Mouse (Mus musculus) kidney, postnatal 0 days (tissue): ENCODE measurements around the gene Pmm1. TPM values are rescaled to one million over a fixed set of nuclear protein-coding genes. Genes with fewer than 3 reads are reported as not detected.

Experiments
- ATAC-seq: fragments of 200-750 bp; cut with Nextera tagmentation; replicated peaks from 2 replicates; pipeline ENCODE4 v1.8.0; 2017; ENCODE audit warnings: low read depth, moderate number of reproducible peaks, moderate TSS enrichment, moderate library complexity; ENCODE audit not compliant: low FRiP score
- DNase-seq: peaks from one replicate; pipeline ENCODE4 v3.0.0-alpha.2; 2016; ENCODE audit warnings: low spot score
- H3K27ac ChIP-seq: fragments of 300-500 bp; sonication (generic); 2 replicates; pipeline ENCODE4 v1.5.1; 2014; ENCODE audit warnings: mild to moderate bottlenecking
- H3K27me3 ChIP-seq: fragments of 300-500 bp; sonication (generic); 2 replicates; pipeline ENCODE4 v1.6.1; 2014; ENCODE audit warnings: low read length, mixed read lengths; ENCODE audit not compliant: insufficient read depth
- H3K36me3 ChIP-seq: fragments of 300-500 bp; sonication (generic); 2 replicates; pipeline ENCODE4 v1.6.1; 2014; ENCODE audit warnings: low read length, mixed read lengths; ENCODE audit not compliant: insufficient read depth
- H3K4me1 ChIP-seq: fragments of 300-500 bp; sonication (generic); replicated peaks from 2 replicates; pipeline ENCODE4 v1.6.1; 2014; ENCODE audit warnings: antibody characterized with exemption, low read length, mixed read lengths; ENCODE audit not compliant: insufficient read depth
- H3K4me2 ChIP-seq: fragments of 300-500 bp; sonication (generic); 2 replicates; pipeline ENCODE4 v1.6.1; 2014; ENCODE audit warnings: mild to moderate bottlenecking, low read length, moderate library complexity, mixed read lengths
- H3K4me3 ChIP-seq: fragments of 300-500 bp; sonication (generic); replicated peaks from 2 replicates; pipeline ENCODE4 v1.5.1; 2014; ENCODE audit warnings: low read depth, low read length
- H3K9ac ChIP-seq: fragments of 300-500 bp; sonication (generic); 2 replicates; pipeline ENCODE4 v1.6.1; 2014; ENCODE audit warnings: low read depth, low read length
- H3K9me3 ChIP-seq: fragments of 300-500 bp; sonication (generic); replicated peaks from 2 replicates; pipeline ENCODE4 v1.6.1; 2016; ENCODE audit warnings: low read length, inconsistent platforms, mixed read lengths
- CTCF ChIP-seq: IDR thresholded peaks from 2 replicates; pipeline ENCODE4 v1.5.1; 2016; ENCODE audit warnings: antibody characterized with exemption, low read depth, mild to moderate bottlenecking, moderate library complexity
- WGBS: fragments of 180-500 bp; shearing (Covaris S2); extraction: QIAGEN DNeasy Blood & Tissue Kit; methylation state at CpG from one replicate; pipeline ENCODE4 v1.1.7; 2014; 5-methylcytosine and 5-hydroxymethylcytosine counted together
- polyA plus RNA-seq: library from polyadenylated mRNA; unstranded; fragments of >200 nt; fragmentation: Nextera tagmentation; extraction: Ambion mirVana; gene quantifications from 2 replicates; pipeline ENCODE4 v1.2.1, GENCODE M21; 2015

The Pmm1 gene
- polyA plus RNA-seq, 1 experiment from 2014 or later, result 27.1 TPM

DNA sequence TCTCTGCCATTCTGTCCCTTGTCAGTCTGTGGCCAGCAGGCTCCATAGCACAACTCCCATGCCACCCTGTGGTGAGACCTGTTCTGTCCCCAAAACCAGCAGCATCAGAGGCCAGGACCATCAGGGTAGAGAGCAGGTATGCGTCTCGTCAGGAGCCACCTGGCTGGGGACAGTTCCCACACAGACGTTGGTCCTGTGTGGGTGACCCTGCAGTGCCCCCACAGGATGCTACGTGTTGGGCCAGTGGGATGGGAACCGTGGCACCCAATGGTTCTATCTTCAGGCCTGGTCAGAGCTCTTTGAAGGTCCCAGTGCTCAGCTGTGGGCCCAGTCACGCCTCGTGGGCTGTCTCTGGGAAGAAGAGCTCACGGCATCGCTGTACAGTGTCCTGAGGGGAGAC, 9.6 kb downstream of the Pmm1 start:
- no peaks in the 10 kb centered on the region for H3K4me1 ChIP-seq
- WGBS, result 78% methylated on average over 9 of the region's 9 CpGs
- H3K36me3 ChIP-seq, result peaks cover 23% of the 10 kb centered on the region; the same call in 1 of the 2 replicates
- H3K9ac ChIP-seq, result no peak overlapping the region
- H3K9me3 ChIP-seq, result no peaks in the 10 kb centered on the region
- no peak for TF ChIP-seq CTCF
- no peak for ATAC-seq
- H3K27me3 ChIP-seq, result no peaks in the 10 kb centered on the region
- no peak for DNase-seq
- H3K27ac ChIP-seq, result no peak overlapping the region
- H3K4me2 ChIP-seq, result no peak overlapping the region
- H3K4me3 ChIP-seq, result no peak overlapping the region

- Histone ChIP-seq H3K27ac (no peak overlapping the region), H3K36me3 (peaks cover 23% of the 10 kb centered on the region; the same call in 1 of the 2 replicates), H3K4me1 (no peaks in the 10 kb centered on the region), H3K27me3 (no peaks in the 10 kb centered on the region), H3K9ac (no peak overlapping the region), H3K9me3 (no peaks in the 10 kb centered on the region), H3K4me3 (no peak overlapping the region), H3K4me2 (no peak overlapping the region)
- ATAC-seq (no peak), DNase-seq (no peak)
- no peak for TF ChIP-seq CTCF
- 71% methylated on average over 5 of the region's 5 CpGs for WGBS
Observed at GRCm38 (mm10) chr15:81950716-81951115, 10.0 kb downstream of the Pmm1 start.

DNA sequence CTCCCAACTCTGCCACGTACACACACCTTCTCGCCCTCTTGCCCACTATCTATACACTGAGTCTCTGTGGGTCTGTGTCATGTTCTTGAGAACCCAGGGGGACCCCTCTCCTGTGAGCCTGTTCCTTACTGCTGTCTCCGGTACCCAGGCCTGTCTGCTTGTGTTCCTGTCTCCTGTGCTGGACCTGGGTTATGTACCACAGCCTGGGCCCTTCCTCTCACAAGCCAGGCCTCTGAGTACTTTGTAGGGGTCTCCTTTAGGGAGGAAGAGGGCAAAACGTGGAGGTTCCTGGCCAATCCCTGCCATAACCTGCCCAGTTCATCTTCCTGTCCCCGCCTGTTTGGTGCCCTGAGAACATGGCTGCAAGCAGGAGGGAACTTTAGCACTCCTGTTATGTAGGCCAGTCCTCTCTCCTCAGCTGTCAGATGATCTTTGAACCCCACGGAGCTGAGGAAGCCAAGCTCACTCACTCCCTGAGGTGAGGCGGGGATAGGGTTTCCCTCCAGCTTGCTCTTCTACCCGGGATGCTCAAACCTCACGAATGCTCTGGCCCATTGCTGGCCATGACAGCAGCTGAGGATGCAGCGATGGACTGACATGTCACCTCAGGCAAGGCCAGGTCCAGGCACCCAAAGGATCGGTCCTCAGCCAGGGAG, 11.1 kb downstream of the Pmm1 start:
- Histone ChIP-seq H3K4me2 (no peak overlapping the region), H3K4me1 (no peaks in the 10 kb centered on the region), H3K4me3 (no peak overlapping the region), H3K36me3 (peaks cover 13% of the 10 kb centered on the region; the same call in 1 of the 2 replicates), H3K27me3 (no peaks in the 10 kb centered on the region), H3K27ac (no peak overlapping the region), H3K9ac (no peak overlapping the region), H3K9me3 (no peaks in the 10 kb centered on the region)
- ATAC-seq, result 0 out of 2 replicates have a peak, but pooled peaks have one; percentile 45
- WGBS, result 54% methylated on average over 11 of the region's 11 CpGs
- no peak for TF ChIP-seq CTCF
- no peak for DNase-seq

GRCm38 (mm10) chr15:81949076-81949475, 11.7 kb downstream of the Pmm1 start:
- Histone ChIP-seq H3K4me3 (no peak overlapping the region), H3K4me1 (no peaks in the 10 kb centered on the region), H3K9me3 (no peaks in the 10 kb centered on the region), H3K27ac (no peak overlapping the region), H3K36me3 (peaks cover 13% of the 10 kb centered on the region; the same call in 1 of the 2 replicates), H3K9ac (no peak overlapping the region), H3K4me2 (no peak overlapping the region), H3K27me3 (no peaks in the 10 kb centered on the region)
- no peak for TF ChIP-seq CTCF
- DNase-seq, result no peak
- 73% methylated on average over 10 of the region's 10 CpGs for WGBS
- ATAC-seq, result no peak

GRCm38 (mm10) chr15:81943176-81943749, 17.5 kb downstream of the Pmm1 start:
- peak; percentile 42 for DNase-seq
- no peaks in the 10 kb centered on the region for H3K9me3 ChIP-seq
- H3K4me3 ChIP-seq, result no peak overlapping the region
- H3K9ac ChIP-seq, result no peak overlapping the region
- no peak overlapping the region for H3K4me2 ChIP-seq
- 0 out of 2 replicates have a peak, but pooled peaks cover 4% of the 10 kb centered on the region for H3K36me3 ChIP-seq
- no peaks in the 10 kb centered on the region; the same call in 1 of the 2 replicates for H3K4me1 ChIP-seq
- TF ChIP-seq CTCF, result no peak
- 16% methylated on average over 9 of the region's 9 CpGs for WGBS
- no peak overlapping the region for H3K27ac ChIP-seq
- peak; percentile 59 for ATAC-seq
- no peaks in the 10 kb centered on the region for H3K27me3 ChIP-seq

- Histone ChIP-seq H3K9ac (no peak overlapping the region), H3K36me3 (no peaks in the 10 kb centered on the region), H3K9me3 (no peaks in the 10 kb centered on the region), H3K4me1 (peaks cover 16% of the 10 kb centered on the region), H3K27me3 (no peaks in the 10 kb centered on the region), H3K27ac (no peak overlapping the region), H3K4me3 (no peak overlapping the region), H3K4me2 (no peak overlapping the region)
- peak; percentile 31; the same call in 1 of the 2 replicates for TF ChIP-seq CTCF
- no peak for ATAC-seq
- WGBS, result 91% methylated on average over 2 of the region's 2 CpGs
- DNase-seq, result no peak
Observed at GRCm38 (mm10) chr15:81941010-81941409, 19.7 kb downstream of the Pmm1 start.
